Mouse (Mus musculus): Measurements from ENCODE around the gene Sptbn2.

The Sptbn2 gene

DNA sequence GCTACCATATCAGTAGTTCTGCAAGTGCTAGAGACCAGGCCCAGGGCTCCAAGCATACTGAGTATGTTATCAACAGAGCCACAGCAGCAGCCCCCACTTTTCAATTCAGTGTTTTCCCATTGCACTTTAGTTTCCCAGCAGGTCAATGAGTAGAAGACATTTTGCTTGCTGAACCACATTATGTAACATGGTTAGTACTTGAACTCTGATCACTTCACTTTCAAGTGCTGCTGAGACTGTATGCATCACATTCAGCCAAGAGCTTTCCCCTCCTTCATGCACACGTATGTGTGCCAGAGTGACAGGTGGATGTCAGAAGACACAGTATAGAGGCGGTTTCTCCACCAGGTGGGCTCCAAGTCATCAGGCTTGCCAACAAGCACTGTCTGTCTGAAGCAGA, 71.9 kb downstream of the Sptbn2 start:
- no peak for DNase-seq (ENCODE audit: low read depth, low spot score)

DNA sequence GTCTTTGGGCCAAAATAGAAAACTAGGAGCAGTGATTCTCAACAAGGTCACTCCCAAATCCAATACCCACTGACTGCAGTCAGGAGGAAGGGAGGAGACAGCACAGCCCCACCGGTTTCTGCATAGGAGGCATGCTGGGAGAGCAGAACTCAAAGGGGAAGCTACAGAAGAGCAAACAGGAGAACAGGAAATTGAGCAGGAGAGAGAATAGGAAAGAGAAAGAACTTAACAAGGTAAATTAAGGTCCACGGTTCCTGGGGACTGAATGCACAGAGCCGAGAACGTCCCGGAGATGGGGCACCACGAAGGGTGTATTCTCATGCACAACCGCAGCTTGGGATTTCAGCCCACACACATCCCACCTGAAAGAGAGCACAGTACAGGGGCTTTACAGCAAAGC, 74.2 kb downstream of the Sptbn2 start:
- DNase-seq (ENCODE audit: low read depth, low spot score) = no peak

DNA sequence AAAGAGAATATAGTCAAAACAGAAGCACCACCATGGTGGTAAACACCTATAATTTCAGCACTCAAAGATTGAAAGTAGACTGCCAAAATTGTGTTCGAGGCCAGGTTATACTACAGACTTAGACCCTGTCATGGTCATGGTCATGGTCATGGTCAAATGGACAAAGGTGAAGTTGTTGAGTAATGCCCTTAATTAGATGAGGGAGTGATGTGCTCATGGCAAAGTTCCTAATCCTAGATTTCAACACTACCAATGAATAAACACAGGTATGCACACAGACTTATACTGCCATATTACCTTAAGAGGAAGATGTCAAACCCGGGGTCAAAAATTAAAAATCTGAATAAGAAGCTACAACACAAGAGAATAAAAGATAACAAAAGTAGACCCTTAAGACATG, 75.3 kb downstream of the Sptbn2 start:
- no peak for DNase-seq (ENCODE audit: low read depth, low spot score)

DNA sequence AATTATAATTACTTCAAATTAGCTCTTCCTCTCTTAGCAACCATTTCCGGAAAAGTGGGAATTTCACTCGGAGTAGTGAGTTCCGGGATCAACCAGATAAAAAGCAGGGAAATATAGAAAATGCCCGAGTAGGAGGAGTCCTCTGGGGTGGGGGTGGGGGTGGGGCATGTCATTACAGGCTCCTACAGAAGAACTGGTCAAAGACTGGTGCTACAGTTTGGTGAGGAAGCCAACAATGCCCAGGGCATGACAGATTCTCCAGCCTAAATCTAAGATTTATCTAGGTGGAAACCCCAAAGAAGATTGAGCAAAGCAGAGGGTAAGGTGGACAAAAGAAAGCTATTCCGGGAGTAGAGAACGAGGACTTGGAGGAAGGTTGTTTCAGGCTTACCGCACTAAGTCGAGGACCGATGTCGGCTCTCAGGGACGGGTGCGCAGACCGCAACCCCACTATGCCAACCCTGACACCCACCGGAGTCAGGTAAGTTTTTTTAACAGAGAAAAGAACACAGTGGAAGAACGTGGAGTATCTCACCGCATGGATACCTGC, 82.4 kb downstream of the Sptbn2 start:
- no peak for DNase-seq (ENCODE audit: low read depth, low spot score)

DNA sequence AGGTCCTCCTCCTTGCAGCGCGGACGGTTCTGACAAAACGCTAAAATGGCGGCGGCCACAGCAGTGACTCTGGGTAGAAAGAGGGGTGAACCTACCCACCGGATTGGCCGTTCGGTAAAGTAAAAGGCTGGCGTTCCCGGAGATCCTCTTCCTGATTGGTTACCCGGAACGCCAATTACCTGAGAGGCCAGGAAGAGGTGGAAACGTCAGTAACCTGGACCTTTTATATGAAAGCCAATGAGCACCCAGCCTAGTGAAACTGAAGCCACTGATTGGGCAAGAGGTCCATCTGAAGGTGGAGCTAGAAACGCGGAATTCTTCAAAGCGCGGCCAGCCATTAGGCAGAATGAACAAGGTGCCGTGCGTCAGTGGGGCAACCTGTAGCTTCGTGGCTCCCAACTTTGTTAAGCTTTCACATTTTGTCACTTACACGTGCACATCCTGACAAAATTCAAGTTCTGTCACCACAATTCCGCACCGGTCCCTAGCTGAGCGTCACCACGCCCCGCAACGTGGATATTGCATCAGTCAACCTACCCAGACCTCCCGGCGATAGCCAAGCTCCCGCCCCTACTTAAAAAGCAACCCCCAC, 83.0 kb downstream of the Sptbn2 start, which contains the start of gene Rbm4:
Rbm4 (minus strand) TSS at position 71 of the 592 bp plus-strand sequence.
- DNase-seq (ENCODE audit: low read depth, low spot score) = peak; percentile 99

DNA sequence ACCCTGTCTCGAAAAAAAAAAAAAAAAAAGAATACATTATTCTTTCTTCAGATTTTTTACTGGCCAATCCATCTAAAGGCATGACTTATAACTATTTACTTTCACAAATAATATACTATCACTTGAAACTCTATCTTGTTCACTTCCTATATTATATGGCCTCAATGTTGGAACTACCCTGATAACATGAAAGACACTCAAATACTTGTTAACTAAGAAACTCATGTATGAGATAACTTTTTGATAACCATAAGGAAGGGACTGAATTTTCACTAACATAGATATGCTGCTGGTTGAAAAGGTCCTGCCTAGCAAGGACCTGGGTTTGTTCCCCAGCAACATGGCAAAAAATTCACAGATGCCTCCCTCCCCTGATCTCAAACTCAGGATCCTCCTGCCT, 85.0 kb downstream of the Sptbn2 start:
- no peak for DNase-seq (ENCODE audit: low read depth, low spot score)

DNA sequence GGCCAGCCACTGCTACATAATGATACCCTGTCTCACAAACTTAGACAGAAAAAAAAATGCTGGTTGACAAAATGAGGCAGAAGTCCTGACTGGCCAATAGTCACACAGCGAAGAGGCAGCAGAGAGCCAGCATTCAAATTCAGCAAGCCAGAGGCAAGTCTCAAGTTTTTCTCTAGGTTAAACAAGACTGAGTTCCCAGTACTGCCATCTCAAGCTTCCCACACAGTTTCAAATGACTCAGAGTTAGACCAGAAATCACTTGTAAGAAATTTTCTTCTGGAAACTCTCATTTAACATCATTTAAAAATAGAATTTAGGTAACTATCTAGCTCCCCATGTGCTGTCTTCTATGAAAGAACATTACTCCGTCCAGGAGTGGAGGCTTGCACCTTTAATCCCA, 86.9 kb downstream of the Sptbn2 start:
- no peak for DNase-seq (ENCODE audit: low read depth, low spot score)

DNA sequence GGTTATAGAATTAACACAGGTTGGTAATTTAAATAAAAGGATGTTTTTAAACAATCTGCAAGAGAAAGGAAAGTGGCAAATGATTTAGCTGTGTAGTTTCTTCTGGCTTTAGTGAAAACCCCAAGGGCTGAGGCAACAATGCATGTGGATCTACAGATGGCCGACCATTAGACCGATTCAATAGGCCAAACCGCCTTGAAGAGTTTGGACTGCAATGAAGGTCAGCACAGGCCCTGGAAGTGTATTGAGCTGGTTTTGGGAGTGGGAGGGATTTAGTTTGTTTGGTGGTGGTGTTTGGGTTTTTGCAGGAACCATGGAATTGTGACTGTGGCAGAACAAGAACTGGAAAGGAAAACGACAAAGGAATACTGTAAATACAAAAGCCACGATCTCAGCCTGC, 88.1 kb downstream of the Sptbn2 start:
- no peak for DNase-seq (ENCODE audit: low read depth, low spot score)

Measured in retina, adult 2 months (tissue).